ENCODE assay signal across 19 mouse cellular contexts in genomic region chr10:50882366-50882765, GRCm38 (mm10). TPM values are rescaled to one million over a fixed set of nuclear protein-coding genes. Genes with fewer than 3 reads are reported as not detected.
"Had no signal": no experiment of that assay in that cellular context is flagged by ENCODE, and none has a peak within 500 bp of the region (broad histone marks: within the 10 kb centered on the region; RNA-seq: fewer than 3 reads in every experiment).

No protein-coding gene starts in this region.

- H3K9me3 ChIP-seq: neural tube, embryonic 15.5 days; stomach, embryonic 15.5 days had no signal

- H3K36me3 ChIP-seq: neural tube, embryonic 15.5 days; stomach, embryonic 15.5 days had no signal

- H3K4me1 ChIP-seq: neural tube, embryonic 15.5 days; stomach, embryonic 15.5 days had no signal

- H3K9ac ChIP-seq: neural tube, embryonic 15.5 days; stomach, embryonic 15.5 days had no signal

- H3K4me2 ChIP-seq: neural tube, embryonic 15.5 days; stomach, embryonic 15.5 days had no signal

- H3K27ac ChIP-seq: neural tube, embryonic 15.5 days; stomach, embryonic 15.5 days; stomach, postnatal 0 days had no signal

- H3K4me3 ChIP-seq: neural tube, embryonic 15.5 days; stomach, embryonic 15.5 days had no signal

- H3K27me3 ChIP-seq: stomach, embryonic 15.5 days had no signal

- DNase-seq: retina, postnatal 1 day; right cerebral cortex, adult 18-20 months; right cerebral cortex, postnatal 14 days; right cerebral cortex, postnatal 25 days; right cerebral cortex, postnatal 4 days; spleen, adult 18-20 months; thymus, adult 18-20 months; thymus, adult 2 months; thymus, postnatal 14 days; thymus, postnatal 25 days; thymus, postnatal 36 days; thymus, postnatal 4 days had no signal

RNA-seq across cellular contexts. Expression of gene Sim1, which starts 12.2 kb away (rescaled TPM):
- polyA plus RNA-seq: small intestine, adult 2 months; spleen, adult 2 months; stomach, embryonic 14.5 days; stomach, postnatal 0 days; thymus, adult 2 months; urinary bladder, adult 2 months had no signal
